Comparison of ENCODE assay signal across 9 mouse cellular contexts in the genomic region with DNA sequence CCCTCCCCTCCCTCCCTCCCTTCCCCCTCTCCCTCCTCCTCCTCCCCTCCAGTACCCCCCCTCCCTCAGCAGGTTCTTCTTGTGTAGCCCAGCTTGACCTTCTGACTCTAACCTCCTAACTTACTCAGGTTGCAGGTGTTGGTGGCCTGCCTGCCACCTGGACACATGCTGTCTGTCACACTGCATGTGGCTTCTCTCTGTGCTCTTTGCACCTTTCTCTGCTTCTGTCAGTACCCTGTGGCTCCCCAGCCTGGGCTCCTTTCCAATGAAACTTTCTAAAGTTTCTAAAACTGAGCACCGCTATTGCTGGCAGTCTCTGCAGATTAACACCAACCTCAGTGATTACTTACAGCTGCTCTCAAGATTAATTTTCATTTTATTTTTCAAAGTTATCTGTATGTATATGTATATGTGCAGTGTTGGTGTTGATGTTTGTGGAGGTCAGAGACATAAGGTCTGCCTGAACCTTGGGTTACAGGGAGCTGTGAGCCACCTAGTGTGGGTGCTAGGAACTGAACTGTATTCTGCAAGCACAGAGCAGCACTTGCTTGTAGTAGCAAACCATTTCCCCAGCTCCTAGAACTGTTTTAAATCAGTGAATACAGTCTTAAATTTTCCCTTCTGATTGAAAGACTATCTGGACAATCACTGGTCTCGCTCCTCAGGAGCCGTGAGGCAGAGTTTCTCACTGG. TPM values are rescaled to one million over a fixed set of nuclear protein-coding genes. Genes with fewer than 3 reads are reported as not detected.
A peak's percentile ranks its signal among the peaks of the same experiment; 100 is the strongest.
DNase-seq lines count a peak whose midpoint lies in the region; ATAC-seq and TF ChIP-seq lines count a peak whose summit lies in the region.
"Had no signal": no experiment of that assay in that cellular context is flagged by ENCODE, and none has a peak within 500 bp of the region (broad histone marks: within the 10 kb centered on the region; RNA-seq: fewer than 3 reads in every experiment).

No protein-coding gene starts in this region.

- peak; percentile 31 for DNase-seq in forebrain, postnatal 0 days
- no peak for DNase-seq in forebrain, embryonic 11.5 days (ENCODE audit: low spot score)
- DNase-seq in midbrain, postnatal 0 days (ENCODE audit: low spot score), result peak; percentile 20
- DNase-seq in brain, adult 2 months (ENCODE audit: low read depth, low spot score), result peak; percentile 55
- peak; percentile 43 for DNase-seq in kidney, postnatal 14 days
- peak; percentile 38 for DNase-seq in skeletal muscle tissue, adult 2 months (ENCODE audit: low read depth, low spot score)
- no peak for DNase-seq in spleen, adult 12 weeks (ENCODE audit: low spot score)

- ATAC-seq in forebrain, postnatal 0 days, result no peak
- no peak for ATAC-seq in forebrain, embryonic 11.5 days (replicated peaks; ENCODE audit: low FRiP score)
- ATAC-seq in midbrain, postnatal 0 days (ENCODE audit: low FRiP score), result no peak
- ATAC-seq in midbrain, embryonic 16.5 days, result no peak

- H3K27ac ChIP-seq in forebrain, postnatal 0 days (ENCODE audit: low read depth, low read length), result no peak overlapping the region
- H3K27ac ChIP-seq in forebrain, embryonic 11.5 days (ENCODE audit: low read depth, low read length), result no peak overlapping the region
- H3K27ac ChIP-seq in midbrain, postnatal 0 days (ENCODE audit: low read depth, low read length), result no peak overlapping the region
- H3K27ac ChIP-seq in midbrain, embryonic 16.5 days (ENCODE audit: low read length), result no peak overlapping the region
- H3K27ac ChIP-seq: hindbrain, embryonic 15.5 days had no signal

- H3K9ac ChIP-seq in forebrain, postnatal 0 days, result no peak overlapping the region
- no peak overlapping the region for H3K9ac ChIP-seq in forebrain, embryonic 11.5 days (ENCODE audit: low read length)
- no peak overlapping the region for H3K9ac ChIP-seq in midbrain, postnatal 0 days (replicated peaks; ENCODE audit: low read length, poor library complexity, severe bottlenecking)
- H3K9ac ChIP-seq in midbrain, embryonic 16.5 days (ENCODE audit: low read depth, low read length), result no peak overlapping the region
- H3K9ac ChIP-seq: hindbrain, embryonic 15.5 days had no signal

- peak; percentile 62 for TF ChIP-seq CTCF in forebrain, postnatal 0 days (IDR thresholded peaks at IDR 0.05; ENCODE audit: low read depth)
- peak; percentile 68 for TF ChIP-seq CTCF in midbrain, postnatal 0 days (IDR thresholded peaks at IDR 0.05)

- H3K4me1 ChIP-seq in forebrain, postnatal 0 days (ENCODE audit: insufficient read depth), result no peaks in the 10 kb centered on the region
- no peaks in the 10 kb centered on the region for H3K4me1 ChIP-seq in forebrain, embryonic 11.5 days (replicated peaks; ENCODE audit: control insufficient read depth, insufficient read depth, low read length)
- H3K4me1 ChIP-seq in midbrain, postnatal 0 days (ENCODE audit: insufficient read depth, low read length), result no peaks in the 10 kb centered on the region
- H3K4me1 ChIP-seq in midbrain, embryonic 16.5 days (ENCODE audit: control insufficient read depth, insufficient read depth, low read length), result no peaks in the 10 kb centered on the region
- H3K4me1 ChIP-seq: hindbrain, embryonic 15.5 days had no signal

- no peak overlapping the region for H3K4me3 ChIP-seq in forebrain, postnatal 0 days (ENCODE audit: low read depth, low read length)
- no peak overlapping the region for H3K4me3 ChIP-seq in forebrain, embryonic 11.5 days (ENCODE audit: low read depth, low read length)
- H3K4me3 ChIP-seq in midbrain, postnatal 0 days (ENCODE audit: low read depth, low read length), result no peak overlapping the region
- H3K4me3 ChIP-seq in midbrain, embryonic 16.5 days (ENCODE audit: low read depth, low read length), result no peak overlapping the region
- H3K4me3 ChIP-seq: hindbrain, embryonic 15.5 days had no signal

- no peak overlapping the region for H3K4me2 ChIP-seq in forebrain, postnatal 0 days (ENCODE audit: low read depth)
- H3K4me2 ChIP-seq in forebrain, embryonic 11.5 days (ENCODE audit: low read depth, low read length, severe bottlenecking), result no peak overlapping the region
- H3K4me2 ChIP-seq in midbrain, postnatal 0 days (ENCODE audit: low read depth, low read length, poor library complexity, severe bottlenecking), result no peak overlapping the region
- H3K4me2 ChIP-seq in midbrain, embryonic 16.5 days (ENCODE audit: low read length), result no peak overlapping the region
- H3K4me2 ChIP-seq: hindbrain, embryonic 15.5 days had no signal

- 72% methylated on average over 3 of the region's 3 CpGs for WGBS in forebrain, postnatal 0 days
- WGBS in forebrain, embryonic 11.5 days, result 81% methylated on average over 3 of the region's 3 CpGs
- WGBS in midbrain, postnatal 0 days, result 64% methylated on average over 3 of the region's 3 CpGs
- WGBS in midbrain, embryonic 16.5 days, result 69% methylated on average over 3 of the region's 3 CpGs

- H3K9me3 ChIP-seq in forebrain, postnatal 0 days (ENCODE audit: low read length), result no peaks in the 10 kb centered on the region
- H3K9me3 ChIP-seq in forebrain, embryonic 11.5 days (ENCODE audit: control insufficient read depth, low read length), result no peaks in the 10 kb centered on the region
- H3K9me3 ChIP-seq in midbrain, postnatal 0 days (ENCODE audit: low read length), result no peaks in the 10 kb centered on the region
- H3K9me3 ChIP-seq in midbrain, embryonic 16.5 days (replicated peaks; ENCODE audit: control insufficient read depth, low read length, poor library complexity, severe bottlenecking), result no peaks in the 10 kb centered on the region
- H3K9me3 ChIP-seq: hindbrain, embryonic 15.5 days had no signal

- no peaks in the 10 kb centered on the region for H3K27me3 ChIP-seq in forebrain, postnatal 0 days (ENCODE audit: insufficient read depth, low read length)
- H3K27me3 ChIP-seq in forebrain, embryonic 11.5 days (ENCODE audit: control insufficient read depth, insufficient read depth, low read length), result no peaks in the 10 kb centered on the region
- no peaks in the 10 kb centered on the region for H3K27me3 ChIP-seq in midbrain, postnatal 0 days (ENCODE audit: insufficient read depth, low read length)
- no peaks in the 10 kb centered on the region for H3K27me3 ChIP-seq in midbrain, embryonic 16.5 days (ENCODE audit: control insufficient read depth, insufficient read depth, low read depth, low read length)
- H3K27me3 ChIP-seq: hindbrain, embryonic 15.5 days had no signal

- no peaks in the 10 kb centered on the region for H3K36me3 ChIP-seq in forebrain, postnatal 0 days (ENCODE audit: insufficient read depth)
- H3K36me3 ChIP-seq in forebrain, embryonic 11.5 days (ENCODE audit: control insufficient read depth, insufficient read depth, low read length), result no peaks in the 10 kb centered on the region
- H3K36me3 ChIP-seq in midbrain, postnatal 0 days (ENCODE audit: insufficient read depth, low read length), result no peaks in the 10 kb centered on the region
- H3K36me3 ChIP-seq in midbrain, embryonic 16.5 days (ENCODE audit: control insufficient read depth, insufficient read depth, low read length), result no peaks in the 10 kb centered on the region
- H3K36me3 ChIP-seq: hindbrain, embryonic 15.5 days had no signal

RNA-seq across cellular contexts. Expression of a gene that starts 24.9 kb away (rescaled TPM):
- 5.0 TPM in 2 replicates for total RNA-seq in forebrain, postnatal 0 days (2014; rRNA removed)
- 2.7 and 3.1 TPM in 2 replicates for polyA plus RNA-seq in forebrain, postnatal 0 days (2015; fragmentation: Nextera tagmentation; extraction: Ambion mirVana)
- polyA plus RNA-seq in forebrain, embryonic 11.5 days (2014; fragmentation: Nextera tagmentation; extraction: Ambion mirVana), result 3.3 and 4.5 TPM in 2 replicates
- total RNA-seq in midbrain, postnatal 0 days (2014; rRNA removed), result 3.6 and 6.3 TPM in 2 replicates
- 3.1 and 3.2 TPM in 2 replicates for polyA plus RNA-seq in midbrain, postnatal 0 days (2015; fragmentation: Nextera tagmentation; extraction: Ambion mirVana)
- 2.8 and 3.8 TPM in 2 replicates for polyA plus RNA-seq in midbrain, embryonic 16.5 days (2015; fragmentation: Nextera tagmentation; extraction: Ambion mirVana)

RNA-seq across cellular contexts. Expression of a gene that starts 25.8 kb away (rescaled TPM):
- 79.4 and 123 TPM in 2 replicates for total RNA-seq in forebrain, postnatal 0 days (2014; rRNA removed)
- 174 and 203 TPM in 2 replicates for polyA plus RNA-seq in forebrain, postnatal 0 days (2015; fragmentation: Nextera tagmentation; extraction: Ambion mirVana)
- polyA plus RNA-seq in forebrain, embryonic 11.5 days (2014; fragmentation: Nextera tagmentation; extraction: Ambion mirVana), result 130 and 141 TPM in 2 replicates
- total RNA-seq in midbrain, postnatal 0 days (2014; rRNA removed), result 62.6 and 68.1 TPM in 2 replicates
- 183 and 197 TPM in 2 replicates for polyA plus RNA-seq in midbrain, postnatal 0 days (2015; fragmentation: Nextera tagmentation; extraction: Ambion mirVana)
- polyA plus RNA-seq in midbrain, embryonic 16.5 days (2015; fragmentation: Nextera tagmentation; extraction: Ambion mirVana), result 147 and 154 TPM in 2 replicates

RNA-seq across cellular contexts. Expression of a gene that starts 38.5 kb away (rescaled TPM):
- 42.9 and 54.0 TPM in 2 replicates for total RNA-seq in forebrain, postnatal 0 days (2014; rRNA removed)
- 40.8 and 45.1 TPM in 2 replicates for polyA plus RNA-seq in forebrain, postnatal 0 days (2015; fragmentation: Nextera tagmentation; extraction: Ambion mirVana)
- polyA plus RNA-seq in forebrain, embryonic 11.5 days (2014; fragmentation: Nextera tagmentation; extraction: Ambion mirVana), result 32.4 and 34.6 TPM in 2 replicates
- total RNA-seq in midbrain, postnatal 0 days (2014; rRNA removed), result 37.2 and 43.8 TPM in 2 replicates
- 37.1 and 39.6 TPM in 2 replicates for polyA plus RNA-seq in midbrain, postnatal 0 days (2015; fragmentation: Nextera tagmentation; extraction: Ambion mirVana)
- 38.3 and 41.9 TPM in 2 replicates for polyA plus RNA-seq in midbrain, embryonic 16.5 days (2015; fragmentation: Nextera tagmentation; extraction: Ambion mirVana)

RNA-seq across cellular contexts. Expression of a gene that starts 51.1 kb away (rescaled TPM):
- total RNA-seq in forebrain, postnatal 0 days (2014; rRNA removed), result 34.9 and 39.9 TPM in 2 replicates
- 19.2 and 21.9 TPM in 2 replicates for polyA plus RNA-seq in forebrain, postnatal 0 days (2015; fragmentation: Nextera tagmentation; extraction: Ambion mirVana)
- polyA plus RNA-seq in forebrain, embryonic 11.5 days (2014; fragmentation: Nextera tagmentation; extraction: Ambion mirVana), result 38.2 and 40.1 TPM in 2 replicates
- total RNA-seq in midbrain, postnatal 0 days (2014; rRNA removed), result 33.7 and 36.4 TPM in 2 replicates
- polyA plus RNA-seq in midbrain, postnatal 0 days (2015; fragmentation: Nextera tagmentation; extraction: Ambion mirVana), result 21.4 TPM in 2 replicates
- 18.7 and 21.3 TPM in 2 replicates for polyA plus RNA-seq in midbrain, embryonic 16.5 days (2015; fragmentation: Nextera tagmentation; extraction: Ambion mirVana)

RNA-seq across cellular contexts. Expression of a gene that starts 53.5 kb away (rescaled TPM):
- total RNA-seq in forebrain, postnatal 0 days (2014; rRNA removed), result 285 and 329 TPM in 2 replicates
- polyA plus RNA-seq in forebrain, postnatal 0 days (2015; fragmentation: Nextera tagmentation; extraction: Ambion mirVana), result 258 and 262 TPM in 2 replicates
- 68.0 and 81.2 TPM in 2 replicates for polyA plus RNA-seq in forebrain, embryonic 11.5 days (2014; fragmentation: Nextera tagmentation; extraction: Ambion mirVana)
- total RNA-seq in midbrain, postnatal 0 days (2014; rRNA removed), result 266 and 278 TPM in 2 replicates
- 182 and 187 TPM in 2 replicates for polyA plus RNA-seq in midbrain, postnatal 0 days (2015; fragmentation: Nextera tagmentation; extraction: Ambion mirVana)
- polyA plus RNA-seq in midbrain, embryonic 16.5 days (2015; fragmentation: Nextera tagmentation; extraction: Ambion mirVana), result 176 and 188 TPM in 2 replicates

Comparison
In these comparisons a context has a peak if more than half of its experiments do, and no peak if none do; other contexts are left out.
1. DNase-seq: peak in forebrain, postnatal 0 days (single experiment), midbrain, postnatal 0 days (single experiment), brain, adult 2 months (single experiment), kidney, postnatal 14 days (single experiment) and skeletal muscle tissue, adult 2 months (single experiment); none in forebrain, embryonic 11.5 days (single experiment) and spleen, adult 12 weeks (single experiment).